Mouse (Mus musculus): Measurements from ENCODE around the gene C1qtnf1. TPM values are rescaled to one million over a fixed set of nuclear protein-coding genes. Genes with fewer than 3 reads are reported as not detected.

Gene C1qtnf1
- total RNA-seq, 1 experiment from 2014 or later: not detected

DNA sequence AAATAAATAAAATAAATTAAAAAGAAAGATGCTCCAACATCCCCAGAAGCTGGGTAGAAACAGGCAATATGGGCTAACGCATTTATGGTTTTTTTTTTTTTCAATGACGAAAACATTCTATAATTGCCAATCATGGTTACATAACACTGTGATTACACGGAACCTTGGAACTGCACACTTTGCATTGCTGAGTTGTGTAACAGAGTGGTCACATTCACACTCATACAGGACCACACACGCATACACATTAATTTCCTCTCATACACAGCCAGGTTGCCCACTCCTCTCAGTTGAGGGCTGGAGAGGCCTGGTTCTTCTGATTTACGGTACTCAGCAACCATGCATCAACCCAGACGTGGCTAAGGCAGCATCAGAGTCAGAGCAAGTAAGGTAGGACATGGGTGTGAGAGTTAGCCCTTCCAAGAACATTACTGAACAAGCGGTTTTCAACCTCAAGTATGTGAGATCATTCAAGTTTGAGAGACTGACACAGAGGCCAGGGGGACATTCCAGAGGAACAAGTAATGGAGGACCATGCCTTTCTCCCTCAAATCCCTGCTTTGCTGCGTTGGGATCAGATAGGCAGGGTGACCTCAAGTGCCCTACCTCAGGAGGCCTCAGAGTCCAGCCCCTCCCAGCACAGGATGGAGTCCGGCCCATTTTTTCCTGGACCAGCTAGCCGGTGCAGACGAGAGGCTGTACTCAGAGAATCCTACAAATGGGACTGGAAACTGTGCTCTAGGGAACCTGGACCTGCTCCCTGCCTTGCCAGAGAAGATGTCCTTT, 26.1 kb downstream of the C1qtnf1 start:
- ATAC-seq (replicated peaks in 1 of 2; ENCODE audit: insufficient read depth in 1 of 2, low FRiP score in 2 of 2, low TSS enrichment in 1 of 2, low read depth in 1 of 2, poor library complexity in 2 of 2, severe bottlenecking in 2 of 2): no peak; a peak in 1 of 4 replicates

DNA sequence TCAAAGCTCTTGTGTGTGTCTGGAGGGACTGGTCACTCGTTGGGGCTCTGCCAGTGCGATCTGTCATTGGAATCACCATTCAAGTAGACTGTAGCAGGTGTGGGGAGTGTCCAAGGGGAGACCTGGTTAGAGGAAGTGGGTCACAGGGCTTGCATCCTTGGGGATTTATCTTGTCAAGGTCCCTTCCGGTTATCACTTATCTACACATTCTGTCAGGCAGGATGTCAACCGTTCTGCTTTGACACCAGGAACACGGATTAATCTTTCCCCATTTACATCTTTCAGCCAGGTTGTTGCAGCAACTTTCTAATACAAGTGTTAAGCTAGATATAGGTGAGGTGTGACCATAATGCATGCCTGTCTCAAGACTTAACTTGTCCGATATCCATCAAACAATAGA, 27.8 kb downstream of the C1qtnf1 start:
- ATAC-seq (replicated peaks in 1 of 2; ENCODE audit: insufficient read depth in 1 of 2, low FRiP score in 2 of 2, low TSS enrichment in 1 of 2, low read depth in 1 of 2, poor library complexity in 2 of 2, severe bottlenecking in 2 of 2): no peak

- no peak for ATAC-seq (replicated peaks in 1 of 2; ENCODE audit: insufficient read depth in 1 of 2, low FRiP score in 2 of 2, low TSS enrichment in 1 of 2, low read depth in 1 of 2, poor library complexity in 2 of 2, severe bottlenecking in 2 of 2)
Measured at GRCm38 (mm10) chr11:118456937-118457336, 28.9 kb downstream of the C1qtnf1 start.

GRCm38 (mm10) chr11:118459051-118459450, 31.0 kb downstream of the C1qtnf1 start:
- peak; percentile 25 to 43; a peak in 3 of 4 replicates for ATAC-seq (replicated peaks in 1 of 2; ENCODE audit: insufficient read depth in 1 of 2, low FRiP score in 2 of 2, low TSS enrichment in 1 of 2, low read depth in 1 of 2, poor library complexity in 2 of 2, severe bottlenecking in 2 of 2)

GRCm38 (mm10) chr11:118459536-118459935, 31.5 kb downstream of the C1qtnf1 start:
- peak in 1 of 2 experiments; percentile 22; a peak in 1 of 4 replicates for ATAC-seq (replicated peaks in 1 of 2; ENCODE audit: insufficient read depth in 1 of 2, low FRiP score in 2 of 2, low TSS enrichment in 1 of 2, low read depth in 1 of 2, poor library complexity in 2 of 2, severe bottlenecking in 2 of 2)

DNA sequence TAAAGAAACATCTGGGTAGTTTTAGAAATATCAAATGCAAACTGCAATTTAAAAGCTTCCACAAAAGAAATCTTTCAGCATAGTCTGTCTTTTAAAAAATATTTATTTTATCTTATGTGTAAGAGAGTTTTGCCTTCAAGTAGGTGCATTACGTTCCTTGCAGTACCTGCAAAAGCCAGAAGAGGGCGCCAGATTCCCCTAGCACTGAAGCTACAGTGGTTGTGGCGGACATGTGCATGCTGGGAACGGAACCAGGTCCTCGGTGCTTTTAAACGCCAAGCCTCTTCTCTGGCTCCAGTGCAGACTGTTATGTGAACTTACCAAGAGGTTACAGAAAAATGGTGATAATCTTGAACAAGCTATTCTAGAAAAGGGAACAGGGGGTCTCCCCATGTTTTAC, 32.3 kb downstream of the C1qtnf1 start:
- ATAC-seq (replicated peaks in 1 of 2; ENCODE audit: insufficient read depth in 1 of 2, low FRiP score in 2 of 2, low TSS enrichment in 1 of 2, low read depth in 1 of 2, poor library complexity in 2 of 2, severe bottlenecking in 2 of 2): no peak

- peak; percentile 55 to 65; a peak in 3 of 4 replicates for ATAC-seq (replicated peaks in 1 of 2; ENCODE audit: insufficient read depth in 1 of 2, low FRiP score in 2 of 2, low TSS enrichment in 1 of 2, low read depth in 1 of 2, poor library complexity in 2 of 2, severe bottlenecking in 2 of 2)
Measured at GRCm38 (mm10) chr11:118467441-118468035, 39.5 kb downstream of the C1qtnf1 start.

DNA sequence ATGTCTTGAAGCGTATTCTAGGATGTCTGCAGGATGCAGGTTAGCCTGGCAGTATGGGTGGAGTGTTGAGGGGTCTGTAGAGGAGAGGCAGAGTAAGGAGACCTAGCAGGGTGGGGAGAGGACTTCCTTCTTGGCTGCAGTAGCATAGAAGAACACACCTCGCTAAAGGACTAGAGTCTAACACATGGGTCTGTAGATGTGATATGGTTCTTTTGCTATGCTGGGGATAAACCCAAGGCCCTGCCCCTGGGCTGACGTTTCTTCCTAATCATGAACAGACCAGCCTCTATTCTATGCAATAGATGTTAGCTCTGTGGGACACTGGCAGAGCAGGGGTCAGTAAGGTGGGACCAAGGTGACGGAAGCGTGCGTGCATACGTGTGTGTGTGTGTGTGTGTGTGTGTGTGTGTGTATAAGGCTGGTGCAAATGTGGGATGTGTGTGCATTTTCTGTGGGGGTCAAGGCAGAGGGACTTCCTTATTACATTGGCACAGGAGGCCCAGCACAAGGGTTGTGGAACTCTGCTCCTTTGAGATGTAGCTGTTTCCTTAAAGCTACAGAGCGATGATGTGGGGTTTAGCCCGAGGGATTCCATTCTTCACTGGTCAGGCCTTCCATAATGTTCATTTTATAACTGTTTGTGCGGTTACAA, 41.6 kb downstream of the C1qtnf1 start:
- ATAC-seq (replicated peaks in 1 of 2; ENCODE audit: insufficient read depth in 1 of 2, low FRiP score in 2 of 2, low TSS enrichment in 1 of 2, low read depth in 1 of 2, poor library complexity in 2 of 2, severe bottlenecking in 2 of 2): no peak

- ATAC-seq (replicated peaks in 1 of 2; ENCODE audit: insufficient read depth in 1 of 2, low FRiP score in 2 of 2, low TSS enrichment in 1 of 2, low read depth in 1 of 2, poor library complexity in 2 of 2, severe bottlenecking in 2 of 2): peak; percentile 80 to 89
Measured at GRCm38 (mm10) chr11:118470234-118470966, 42.4 kb downstream of the C1qtnf1 start.

- no peak for ATAC-seq (replicated peaks in 1 of 2; ENCODE audit: insufficient read depth in 1 of 2, low FRiP score in 2 of 2, low TSS enrichment in 1 of 2, low read depth in 1 of 2, poor library complexity in 2 of 2, severe bottlenecking in 2 of 2)
Measured at GRCm38 (mm10) chr11:118471676-118472075, 43.7 kb downstream of the C1qtnf1 start.

DNA sequence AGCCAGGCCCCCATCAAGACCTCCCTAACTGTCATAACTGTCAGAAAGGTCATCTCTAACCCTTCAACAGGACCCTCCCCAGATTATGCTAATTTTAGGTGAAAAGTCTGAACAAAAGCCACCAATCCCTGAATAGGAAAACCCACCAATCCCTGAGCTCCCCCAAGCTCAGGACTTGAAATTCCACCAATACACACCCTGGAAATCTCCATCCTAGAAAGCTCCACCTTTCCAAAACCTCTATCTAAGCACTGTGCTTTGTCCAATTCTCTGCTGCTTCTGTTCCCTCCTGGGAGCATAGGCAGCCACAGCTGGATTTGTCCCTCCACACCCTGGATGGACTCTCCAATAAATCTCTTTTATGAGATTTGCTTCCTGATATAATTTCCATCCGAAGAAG, 45.2 kb downstream of the C1qtnf1 start:
- ATAC-seq (replicated peaks in 1 of 2; ENCODE audit: insufficient read depth in 1 of 2, low FRiP score in 2 of 2, low TSS enrichment in 1 of 2, low read depth in 1 of 2, poor library complexity in 2 of 2, severe bottlenecking in 2 of 2): no peak

- ATAC-seq (replicated peaks in 1 of 2; ENCODE audit: insufficient read depth in 1 of 2, low FRiP score in 2 of 2, low TSS enrichment in 1 of 2, low read depth in 1 of 2, poor library complexity in 2 of 2, severe bottlenecking in 2 of 2): no peak
Measured at GRCm38 (mm10) chr11:118473842-118474500, 46.0 kb downstream of the C1qtnf1 start.

- no peak for ATAC-seq (replicated peaks in 1 of 2; ENCODE audit: insufficient read depth in 1 of 2, low FRiP score in 2 of 2, low TSS enrichment in 1 of 2, low read depth in 1 of 2, poor library complexity in 2 of 2, severe bottlenecking in 2 of 2)
Measured at GRCm38 (mm10) chr11:118475496-118476083, 47.6 kb downstream of the C1qtnf1 start.

DNA sequence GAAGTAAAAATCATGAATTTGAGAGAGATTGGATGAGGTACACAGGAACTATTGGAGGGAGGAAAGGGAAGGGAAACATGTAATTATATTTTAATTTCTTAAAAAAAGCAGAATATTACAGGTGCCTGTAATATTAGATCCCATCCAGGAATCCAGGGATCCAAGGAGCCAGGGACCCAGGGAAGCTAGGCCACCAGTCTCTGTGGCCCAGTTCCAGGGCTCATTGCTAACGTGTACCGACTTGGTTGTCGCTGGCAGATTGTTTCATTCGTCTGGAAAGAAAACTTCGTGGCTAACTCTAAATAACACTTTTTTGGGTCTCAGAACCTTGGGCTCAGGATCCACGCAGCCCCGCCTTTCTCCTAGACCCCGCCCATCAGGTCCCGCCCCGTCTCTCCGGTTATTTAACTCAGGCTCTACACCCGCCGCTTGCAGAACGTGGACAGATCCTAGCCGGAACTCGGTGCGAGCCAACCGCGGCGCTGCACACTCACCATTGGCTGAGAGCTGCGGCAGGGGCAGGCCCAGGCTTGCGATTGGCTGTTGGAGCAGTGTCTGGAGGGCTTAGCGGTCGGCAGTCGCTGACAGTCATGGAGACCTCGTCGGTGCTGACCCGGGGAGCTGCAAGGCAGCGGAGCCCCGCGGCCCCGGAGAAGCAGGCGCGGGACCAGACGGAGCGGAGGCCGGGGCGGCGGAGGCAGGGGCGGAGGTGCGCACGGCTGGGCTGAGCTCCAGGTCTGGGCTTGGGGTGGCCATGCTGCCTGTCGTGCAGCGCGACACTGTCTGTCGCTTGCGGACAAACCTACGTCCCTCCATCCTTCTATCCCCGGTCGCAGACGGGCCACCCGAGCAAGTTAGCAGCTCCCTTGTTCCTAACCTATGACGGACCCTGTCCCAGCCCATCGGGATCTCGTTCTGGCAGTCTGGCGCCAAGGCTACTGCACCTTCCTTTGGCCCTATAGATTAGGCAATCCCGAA, 48.7 kb downstream of the C1qtnf1 start, which contains the start of gene Engase:
Engase (plus strand) TSS at position 434 of the 978 bp plus-strand sequence.
- ATAC-seq (replicated peaks in 1 of 2; ENCODE audit: insufficient read depth in 1 of 2, low FRiP score in 2 of 2, low TSS enrichment in 1 of 2, low read depth in 1 of 2, poor library complexity in 2 of 2, severe bottlenecking in 2 of 2): peak; percentile 99 to 100

GRCm38 (mm10) chr11:118479776-118480175, 51.8 kb downstream of the C1qtnf1 start:
- no peak for ATAC-seq (replicated peaks in 1 of 2; ENCODE audit: insufficient read depth in 1 of 2, low FRiP score in 2 of 2, low TSS enrichment in 1 of 2, low read depth in 1 of 2, poor library complexity in 2 of 2, severe bottlenecking in 2 of 2)

GRCm38 (mm10) chr11:118481231-118481630, 53.2 kb downstream of the C1qtnf1 start:
- no peak for ATAC-seq (replicated peaks in 1 of 2; ENCODE audit: insufficient read depth in 1 of 2, low FRiP score in 2 of 2, low TSS enrichment in 1 of 2, low read depth in 1 of 2, poor library complexity in 2 of 2, severe bottlenecking in 2 of 2)

All from hematopoietic stem cell, adult 5-6 weeks (primary cell).